Mouse (Mus musculus) MEL (cell line): ENCODE measurements around the gene Col12a1.

Experiments used
- CTCF ChIP-seq, 3 experiments: IDR thresholded peaks in 2 of 3; conservative IDR thresholded peaks in 1 of 3; 2 replicates each; pipeline ENCODE4 v1.5.1; 2011 to 2012; ENCODE audit warnings: low read length in 3 of 3, low read depth in 2 of 3, mild to moderate bottlenecking in 2 of 3, improper control_type of control experiment in 1 of 3, inconsistent platforms in 1 of 3, mixed read lengths in 1 of 3, moderate library complexity in 1 of 3; ENCODE audit not compliant: control insufficient read depth in 1 of 3, insufficient read depth in 1 of 3, poor library complexity in 1 of 3, severe bottlenecking in 1 of 3
- EP300 ChIP-seq, 2 experiments: IDR thresholded peaks; 2 replicates each; pipeline ENCODE4 v1.6.1; 2011; ENCODE audit warnings: improper control_type of control experiment in 2 of 2, low read length in 2 of 2, low read depth in 1 of 2, mild to moderate bottlenecking in 1 of 2

GRCm38 (mm10) chr9:79717836-79718475 lies 675 bp downstream of the Col12a1 start:
- TF ChIP-seq EP300 (IDR thresholded peaks at IDR 0.05; ENCODE audit: low read depth in 1 of 2, low read length in 2 of 2) (no peak), CTCF (IDR thresholded peaks at IDR 0.05 in 2 of 3, conservative IDR thresholded peaks at IDR 0.05 in 1 of 3; ENCODE audit: control insufficient read depth in 1 of 3, insufficient read depth in 1 of 3, low read depth in 2 of 3, low read length in 3 of 3, poor library complexity in 1 of 3, severe bottlenecking in 1 of 3) (no peak)
